Mouse (Mus musculus): ENCODE data around the gene Rtp3.
A peak's percentile ranks its signal among the peaks of the same experiment; 100 is the strongest.

Gene Rtp3

GRCm38 (mm10) chr9:110990204-110990603, at the start of gene Rtp3:
Gene Rtp3, minus strand, starts transcription at chr9:110990583.
- DNase-seq = no peak

- no peak for DNase-seq
These were observed 49.6 kb upstream of the Rtp3 start for GRCm38 (mm10) chr9:111039966-111040365.

GRCm38 (mm10) chr9:111033717-111034116, 43.3 kb upstream of the Rtp3 start:
- DNase-seq = no peak

DNA sequence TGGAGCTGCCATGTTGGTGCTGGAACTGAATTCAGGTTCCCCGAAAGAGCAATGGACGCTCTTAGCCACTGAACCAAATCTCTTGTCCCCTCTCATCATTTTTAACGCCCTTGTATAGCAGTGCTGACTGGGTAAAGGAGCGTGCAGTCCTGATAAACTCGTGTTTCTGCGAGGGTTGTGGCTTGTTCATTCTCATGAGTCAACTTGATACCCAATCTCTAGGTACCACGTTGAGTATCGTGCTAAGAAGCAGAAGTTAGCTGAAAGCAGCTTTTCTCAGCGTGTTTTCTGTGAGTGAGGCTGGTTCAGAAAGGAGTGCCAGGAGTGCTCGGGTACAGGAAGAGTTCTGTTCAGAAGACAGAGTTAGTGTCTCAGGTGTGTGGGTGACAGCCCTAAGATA, 36.4 kb upstream of the Rtp3 start:
- DNase-seq = no peak

GRCm38 (mm10) chr9:111019022-111019421, 28.6 kb upstream of the Rtp3 start, which contains the start of gene Ltf:
Gene Ltf, plus strand, starts transcription at chr9:111019271.
- peak; percentile 36 for DNase-seq

GRCm38 (mm10) chr9:111015658-111016057, 25.3 kb upstream of the Rtp3 start:
- DNase-seq = no peak

DNA sequence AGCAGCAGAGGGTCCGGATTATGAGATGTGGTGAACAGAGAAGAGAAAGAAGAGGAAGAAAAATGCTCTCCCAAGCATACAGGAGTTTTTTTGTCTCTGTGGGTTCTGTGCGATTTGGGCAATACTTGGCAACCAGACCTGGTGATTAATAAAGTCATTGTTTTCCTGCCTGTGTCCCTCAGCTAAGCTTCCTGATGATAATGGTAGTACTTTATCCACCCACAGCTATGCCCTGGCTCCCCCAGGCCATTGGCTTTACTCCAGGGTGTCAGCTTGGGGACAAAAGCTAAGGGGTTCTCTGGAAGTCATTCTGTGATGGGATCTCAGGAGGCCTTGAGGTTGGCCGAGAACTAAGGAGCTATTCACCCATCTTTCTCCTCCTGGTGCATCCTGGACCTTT, 21.7 kb upstream of the Rtp3 start:
- DNase-seq = no peak

DNA sequence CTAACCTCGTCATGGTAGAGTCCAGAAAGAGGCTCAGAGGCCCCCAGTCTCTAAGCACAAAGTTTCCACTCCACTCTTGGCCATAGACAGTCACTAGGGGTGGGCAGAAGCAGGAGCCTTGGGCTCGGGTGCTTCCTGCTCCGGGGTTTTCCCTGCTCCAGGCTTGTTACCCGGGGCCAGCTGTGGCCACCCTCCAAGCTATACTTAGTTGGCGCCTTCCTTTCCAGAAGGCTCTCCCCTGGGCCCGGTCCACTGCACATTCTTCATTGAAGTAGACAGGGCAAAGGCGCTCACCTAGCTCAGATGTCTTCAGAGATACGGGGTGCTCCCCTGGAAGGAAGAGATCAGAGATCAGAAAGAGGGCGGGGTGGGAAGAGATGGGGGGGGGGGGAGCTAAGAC, 21.2 kb upstream of the Rtp3 start:
- DNase-seq = no peak

GRCm38 (mm10) chr9:111009763-111010162, 19.4 kb upstream of the Rtp3 start:
- no peak for DNase-seq

DNA sequence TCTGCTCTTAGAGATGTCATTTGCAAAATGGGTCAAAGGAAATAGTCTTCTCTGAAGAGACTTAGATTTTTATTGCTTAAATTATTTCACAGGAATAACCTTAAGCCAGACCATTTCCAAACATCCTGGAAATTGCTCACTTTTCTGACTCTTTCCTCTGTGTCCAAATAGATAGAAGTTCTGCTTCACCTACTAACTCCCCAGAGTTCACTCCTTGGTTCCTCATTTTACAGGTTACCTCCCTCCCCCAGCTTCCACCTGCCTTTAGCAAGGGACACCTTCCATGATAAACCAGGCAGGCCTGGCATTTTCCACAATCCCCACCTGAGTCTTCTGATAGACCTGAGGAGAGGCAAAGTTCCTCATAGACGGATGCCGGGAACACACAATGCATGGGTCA, 16.2 kb upstream of the Rtp3 start:
- no peak for DNase-seq

DNA sequence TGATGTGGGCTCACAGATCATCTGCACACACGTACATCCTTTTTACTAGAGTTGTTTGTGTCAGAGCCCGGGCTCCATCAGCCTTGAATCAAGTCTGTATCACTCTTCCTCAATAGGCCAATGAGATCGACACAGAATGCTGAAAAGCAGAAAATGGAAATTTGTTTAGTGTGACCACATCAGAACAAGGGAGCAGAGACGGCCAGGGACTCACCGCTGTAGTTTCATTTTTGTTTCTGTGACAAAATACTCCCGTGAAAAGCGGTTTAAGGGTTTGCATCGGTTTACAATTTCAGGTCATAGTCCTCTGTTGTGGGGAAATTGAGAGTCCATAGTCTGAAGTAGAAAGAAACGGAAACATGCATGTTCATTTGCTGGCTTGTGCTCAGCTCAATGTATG, 12.9 kb upstream of the Rtp3 start:
- no peak for DNase-seq

DNA sequence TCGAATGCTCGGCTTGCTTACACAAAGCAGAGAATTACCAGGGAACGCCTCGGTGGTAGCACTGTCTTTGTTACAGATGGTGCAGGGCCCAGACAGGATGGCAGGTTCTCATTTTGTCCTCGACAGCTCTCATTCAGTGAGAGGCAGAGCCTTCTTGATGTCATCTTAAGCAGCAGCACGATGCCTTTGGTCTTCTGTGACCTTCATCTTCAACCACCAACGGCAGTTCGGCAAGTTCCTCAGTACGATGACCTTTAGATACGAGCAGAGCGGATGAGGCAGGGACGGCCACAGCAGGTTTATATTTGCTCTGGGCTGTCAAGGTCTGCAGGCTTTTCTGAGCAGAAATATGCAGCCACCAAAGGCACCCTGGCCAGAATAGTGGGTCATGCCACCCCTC, 11.2 kb upstream of the Rtp3 start:
- no peak for DNase-seq

GRCm38 (mm10) chr9:110999856-111000255, 9.5 kb upstream of the Rtp3 start:
- DNase-seq = no peak

DNA sequence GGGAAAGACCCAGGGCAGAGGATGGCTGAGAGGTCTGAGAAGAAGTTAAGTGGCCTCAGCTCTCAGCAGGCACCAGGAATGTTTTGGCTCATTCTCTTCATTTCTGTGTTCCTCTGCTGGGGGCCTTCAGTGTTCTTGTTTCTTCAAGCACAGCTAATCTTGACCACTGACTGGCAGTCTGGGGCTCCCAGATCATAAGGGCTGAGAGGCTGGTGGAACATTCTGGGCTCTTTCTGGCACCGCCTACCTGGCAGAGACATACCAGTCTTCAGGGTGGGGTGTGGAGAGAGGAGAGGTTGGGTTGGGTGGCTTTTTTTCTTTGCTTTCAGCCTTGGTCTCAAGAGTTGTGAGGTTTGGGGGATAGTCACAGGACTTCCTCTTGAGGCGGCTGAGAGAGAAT, 8.7 kb upstream of the Rtp3 start:
- DNase-seq = no peak

GRCm38 (mm10) chr9:110997245-110997644, 6.9 kb upstream of the Rtp3 start:
- DNase-seq = peak; percentile 74

GRCm38 (mm10) chr9:110994716-110995172, 4.4 kb upstream of the Rtp3 start:
- DNase-seq = peak; percentile 85

- peak; percentile 21 for DNase-seq
These were observed 2.9 kb upstream of the Rtp3 start for GRCm38 (mm10) chr9:110993281-110993709.

DNA sequence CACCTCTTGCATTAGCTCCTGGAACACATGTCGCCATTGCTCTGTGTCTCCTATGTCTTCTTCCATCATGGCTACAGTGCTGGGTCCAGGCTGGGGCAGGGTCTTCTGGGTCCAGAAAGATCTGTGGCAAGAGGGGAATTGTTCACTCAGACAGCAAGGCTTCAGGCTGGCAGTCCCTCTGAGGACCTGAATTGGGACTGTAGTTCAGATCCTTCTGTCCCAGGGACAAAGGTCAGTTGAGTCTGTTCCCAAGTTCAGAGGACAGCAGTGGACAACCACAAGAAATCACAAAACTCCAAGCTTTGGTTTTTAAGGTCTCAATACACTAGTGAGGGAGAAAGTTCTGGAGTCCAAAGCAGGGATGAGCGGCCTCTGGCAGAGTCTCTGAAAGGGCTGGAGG, 840 bp downstream of the Rtp3 start:
- DNase-seq = no peak

DNA sequence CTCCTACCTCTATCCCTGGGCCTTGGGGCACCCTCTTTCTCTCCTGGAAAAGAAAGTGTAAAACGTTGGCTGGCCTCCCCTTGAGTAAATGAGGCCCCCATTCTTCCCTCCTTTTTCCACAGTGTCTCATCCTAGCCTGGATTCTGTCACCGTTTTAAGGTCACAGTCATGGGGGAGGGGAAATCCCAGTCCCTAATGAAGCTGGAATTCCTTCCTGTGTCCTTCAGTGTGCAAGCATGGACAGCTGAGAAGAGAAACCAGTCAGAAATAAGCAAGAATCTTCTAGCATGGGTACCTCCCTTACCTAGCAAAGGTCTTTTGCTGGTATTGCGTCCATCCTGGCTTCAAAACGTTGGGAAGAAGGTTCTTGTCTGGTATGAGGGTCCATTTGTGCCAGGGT, 1.2 kb downstream of the Rtp3 start:
- no peak for DNase-seq

DNA sequence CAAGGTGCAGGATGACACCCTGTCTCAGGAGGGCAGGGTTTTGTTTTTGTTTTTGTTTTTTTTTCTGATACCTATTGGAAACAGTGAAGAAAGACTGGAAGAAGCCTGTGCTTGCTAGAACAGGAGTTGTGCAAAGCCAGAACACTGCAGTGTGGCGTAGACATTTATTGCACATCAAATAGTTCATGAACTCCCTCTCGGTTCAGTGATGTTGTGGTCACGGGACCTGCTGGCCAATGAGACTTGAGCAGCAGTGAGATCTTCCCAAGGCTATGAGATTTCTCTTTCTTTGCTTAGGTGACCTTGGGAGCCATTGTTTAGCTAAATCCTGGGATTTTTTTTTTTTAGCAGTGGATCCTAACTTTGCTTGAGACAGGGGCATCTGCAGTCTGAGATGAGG, 2.3 kb downstream of the Rtp3 start:
- no peak for DNase-seq

DNA sequence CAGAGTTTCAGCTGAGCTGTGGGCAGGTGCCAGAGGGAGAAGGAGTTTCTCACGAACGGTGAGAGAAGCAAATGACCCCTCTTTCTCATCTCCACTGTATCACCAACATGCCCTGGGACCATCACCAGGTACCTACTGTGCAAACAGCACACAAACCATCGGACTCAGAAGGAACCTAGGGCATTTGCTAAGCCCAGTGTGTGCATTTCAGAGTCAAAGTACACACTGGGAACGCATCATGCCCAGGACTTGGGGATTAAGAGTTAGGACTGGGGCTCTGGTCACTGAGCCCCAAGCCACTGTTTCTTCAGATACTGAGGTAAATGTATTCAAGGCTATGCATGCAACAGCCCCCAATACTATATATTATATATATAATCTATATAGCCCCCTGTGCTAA, 3.1 kb downstream of the Rtp3 start:
- no peak for DNase-seq

- DNase-seq = no peak
These were observed 4.4 kb downstream of the Rtp3 start for GRCm38 (mm10) chr9:110985951-110986350.

GRCm38 (mm10) chr9:110985541-110985940, 4.8 kb downstream of the Rtp3 start:
- no peak for DNase-seq

- no peak for DNase-seq
These were observed 6.3 kb downstream of the Rtp3 start for GRCm38 (mm10) chr9:110984096-110984495.

DNA sequence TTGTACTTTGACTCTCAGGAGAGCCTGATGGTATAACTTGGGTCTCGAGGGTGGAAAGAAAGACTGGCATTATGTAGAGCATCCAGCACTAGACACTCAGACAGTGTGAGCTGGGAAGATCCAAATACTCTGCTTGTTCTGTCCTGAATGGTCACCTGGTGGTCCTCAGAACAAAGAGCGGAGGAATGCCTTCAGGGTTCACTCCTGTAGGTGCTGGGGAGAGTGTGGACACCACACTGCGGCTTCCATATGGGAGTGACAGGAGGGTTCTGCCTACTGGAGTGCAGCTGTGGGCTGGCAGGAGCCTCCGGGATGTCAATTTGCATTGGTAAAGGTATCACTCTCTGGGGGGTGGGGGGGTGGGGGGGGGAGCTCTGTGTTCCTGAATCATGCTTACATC, 8.0 kb downstream of the Rtp3 start:
- no peak for DNase-seq

DNA sequence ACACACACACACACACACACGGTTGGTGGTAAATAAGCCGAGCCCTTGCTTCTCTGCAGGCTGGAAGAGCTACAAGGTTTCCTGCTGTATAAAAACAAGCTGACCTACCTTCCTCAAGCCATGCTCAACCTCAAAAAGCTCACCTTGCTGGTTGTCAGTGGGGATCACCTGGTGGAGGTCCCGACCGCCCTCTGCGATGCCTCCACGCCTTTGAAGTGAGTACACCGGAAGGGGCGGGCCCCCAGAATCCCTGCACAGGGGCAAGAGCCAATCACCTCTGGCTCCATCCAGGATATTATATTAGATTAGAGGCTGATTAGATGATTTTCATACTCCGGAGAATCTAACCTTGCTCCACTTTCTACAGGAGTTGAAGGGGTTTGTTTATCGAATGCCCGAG, 11.0 kb downstream of the Rtp3 start:
- DNase-seq = no peak

Data from liver (tissue).